Mouse (Mus musculus) lung, embryonic 16.5 days (tissue): Measurements from ENCODE around the gene Stard3. TPM values are rescaled to one million over a fixed set of nuclear protein-coding genes. Genes with fewer than 3 reads are reported as not detected.

Source experiments
- polyA plus RNA-seq: library from polyadenylated mRNA; unstranded; fragments of >200 nt; fragmentation: Nextera tagmentation; extraction: Ambion mirVana; gene quantifications from 2 replicates; pipeline ENCODE4 v1.2.1, GENCODE M21; 2015

Gene Stard3
- polyA plus RNA-seq, 1 experiment from 2014 or later: 55.9 TPM

Other genes starting within 250 kb of the Stard3 start
- gene Fbxl20, start 208.0 kb upstream of the Stard3 start, polyA plus RNA-seq: 13.9 and 17.0 TPM in 2 replicates
- 58.1 and 59.2 TPM in 2 replicates for gene Med1, start 165.1 kb upstream of the Stard3 start, polyA plus RNA-seq
- 8.5 and 8.8 TPM in 2 replicates for gene Cdk12, start 155.3 kb upstream of the Stard3 start, polyA plus RNA-seq
- gene Neurod2, start 28.7 kb upstream of the Stard3 start, polyA plus RNA-seq: 0.06 TPM in 1 of 2 replicates, not detected in the other
- gene Ppp1r1b, start 10.0 kb upstream of the Stard3 start, polyA plus RNA-seq: 5.6 and 6.1 TPM in 2 replicates
- 6.7 and 8.0 TPM in 2 replicates for gene Tcap, start 25.4 kb downstream of the Stard3 start, polyA plus RNA-seq
- gene Pnmt, start 28.1 kb downstream of the Stard3 start, polyA plus RNA-seq: 0.13 TPM in 1 of 2 replicates, not detected in the other
- 15.0 and 16.2 TPM in 2 replicates for gene Pgap3, start 42.1 kb downstream of the Stard3 start, polyA plus RNA-seq
- gene Erbb2, start 54.1 kb downstream of the Stard3 start, polyA plus RNA-seq: 39.3 and 41.4 TPM in 2 replicates
- gene Mien1, start 80.6 kb downstream of the Stard3 start, polyA plus RNA-seq: 87.5 and 97.5 TPM in 2 replicates
- gene Grb7, start 88.0 kb downstream of the Stard3 start, polyA plus RNA-seq: 45.6 and 47.6 TPM in 2 replicates
- gene Ikzf3, start 187.7 kb downstream of the Stard3 start, polyA plus RNA-seq: 0.33 and 1.1 TPM in 2 replicates
- gene Zpbp2, start 192.7 kb downstream of the Stard3 start, polyA plus RNA-seq: 0.18 TPM in 1 of 2 replicates, not detected in the other
- 50.8 and 51.2 TPM in 2 replicates for gene Ormdl3, start 229.0 kb downstream of the Stard3 start, polyA plus RNA-seq
- not detected in 2 replicates for gene Lrrc3c, start 239.9 kb downstream of the Stard3 start, polyA plus RNA-seq